Mouse (Mus musculus) c-Kit-negative CD71-positive TER-119-positive erythroid progenitor cells, embryonic 14.5 days (primary cell): ENCODE measurements around the gene Bdnf.

Source experiments
- DNase-seq: peaks from one replicate; pipeline ENCODE4 v3.0.0-alpha.2; 2013; ENCODE audit warnings: low read depth, low spot score

Gene Bdnf

GRCm38 (mm10) chr2:109704053-109704452 is 29.6 kb downstream of the Bdnf start:
- no peak for DNase-seq

GRCm38 (mm10) chr2:109706524-109706923 is 32.0 kb downstream of the Bdnf start:
- DNase-seq: no peak

GRCm38 (mm10) chr2:109709346-109709745 is 34.8 kb downstream of the Bdnf start:
- no peak for DNase-seq

- no peak for DNase-seq
Observed at GRCm38 (mm10) chr2:109711049-109711448, 36.5 kb downstream of the Bdnf start.

GRCm38 (mm10) chr2:109725261-109725660 is 50.8 kb downstream of the Bdnf start:
- DNase-seq: no peak

- no peak for DNase-seq
Observed at GRCm38 (mm10) chr2:109725831-109726230, 51.3 kb downstream of the Bdnf start.

- DNase-seq: no peak
Observed at GRCm38 (mm10) chr2:109729221-109729620, 54.7 kb downstream of the Bdnf start.

GRCm38 (mm10) chr2:109733201-109734039 is 58.9 kb downstream of the Bdnf start:
- DNase-seq: no peak

- DNase-seq: no peak
Observed at GRCm38 (mm10) chr2:109734228-109734627, 59.7 kb downstream of the Bdnf start.

- DNase-seq: no peak
Observed at GRCm38 (mm10) chr2:109734666-109735065, 60.2 kb downstream of the Bdnf start.

GRCm38 (mm10) chr2:109735347-109735746 is 60.8 kb downstream of the Bdnf start:
- no peak for DNase-seq

GRCm38 (mm10) chr2:109736306-109736705 is 61.8 kb downstream of the Bdnf start:
- no peak for DNase-seq

- DNase-seq: no peak
Observed at GRCm38 (mm10) chr2:109738331-109738730, 63.8 kb downstream of the Bdnf start.

- no peak for DNase-seq
Observed at GRCm38 (mm10) chr2:109743208-109743960, 68.9 kb downstream of the Bdnf start.

- no peak for DNase-seq
Observed at GRCm38 (mm10) chr2:109746223-109746622, 71.7 kb downstream of the Bdnf start.

- no peak for DNase-seq
Observed at GRCm38 (mm10) chr2:109748412-109748811, 73.9 kb downstream of the Bdnf start.

GRCm38 (mm10) chr2:109748815-109749214 is 74.3 kb downstream of the Bdnf start:
- DNase-seq: no peak

- DNase-seq: no peak
Observed at GRCm38 (mm10) chr2:109749964-109750363, 75.5 kb downstream of the Bdnf start.

GRCm38 (mm10) chr2:109750484-109750883 is 76.0 kb downstream of the Bdnf start:
- no peak for DNase-seq

GRCm38 (mm10) chr2:109756305-109756704 is 81.8 kb downstream of the Bdnf start:
- DNase-seq: no peak

GRCm38 (mm10) chr2:109766772-109767171 is 92.3 kb downstream of the Bdnf start:
- DNase-seq: no peak

- no peak for DNase-seq
Observed at GRCm38 (mm10) chr2:109768814-109769213, 94.3 kb downstream of the Bdnf start.

GRCm38 (mm10) chr2:109776374-109776773 is 101.9 kb downstream of the Bdnf start:
- DNase-seq: no peak
